Mouse (Mus musculus) granulocyte monocyte progenitor cell, adult 5-6 weeks (primary cell): ENCODE results near the gene Vmn1r229. TPM values are rescaled to one million over a fixed set of nuclear protein-coding genes. Genes with fewer than 3 reads are reported as not detected.

Experiments used
- ATAC-seq: replicated peaks from 2 replicates; pipeline ENCODE4 v1.8.0; 2016; ENCODE audit warnings: mild to moderate bottlenecking, moderate TSS enrichment, inconsistent platforms; ENCODE audit not compliant: poor library complexity, severe bottlenecking
- total RNA-seq, 2 experiments: library from RNA; stranded (forward) in 1 of 2; stranded (reverse) in 1 of 2; fragments of 200-712, 200-1000 nt in 1 of 2; fragments of >200 nt in 1 of 2; fragmentation: Nextera tagmentation in 1 of 2; gene quantifications; 2 replicates each; pipeline ENCODE4 v1.2.3; 2014 to 2017

Gene Vmn1r229
- not detected in 2 replicates for total RNA-seq (2014; fragmentation: Nextera tagmentation)
- total RNA-seq (2017) = not detected in 2 replicates

DNA sequence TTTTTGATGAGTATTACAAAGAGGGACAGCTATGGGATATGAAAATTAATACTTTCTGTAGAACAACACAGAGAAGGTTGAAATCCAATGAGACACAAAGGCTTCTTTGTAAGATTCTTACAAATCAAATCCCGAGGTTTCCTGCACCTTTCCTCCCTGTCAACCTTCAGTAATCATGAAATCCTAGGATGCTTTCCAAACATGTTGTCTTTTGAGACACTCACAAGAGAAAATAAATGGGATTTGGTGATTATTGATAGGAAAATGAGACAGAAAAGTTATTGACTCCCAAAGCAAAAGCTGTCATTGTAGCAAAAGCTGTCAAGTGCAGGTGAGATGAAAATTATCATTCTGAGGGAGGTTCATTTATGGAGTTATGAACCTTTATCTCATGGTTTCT lies at the start of gene Vmn1r229:
Vmn1r229 (plus strand) TSS at position 301 of the 400 bp plus-strand sequence.
- ATAC-seq = no peak

DNA sequence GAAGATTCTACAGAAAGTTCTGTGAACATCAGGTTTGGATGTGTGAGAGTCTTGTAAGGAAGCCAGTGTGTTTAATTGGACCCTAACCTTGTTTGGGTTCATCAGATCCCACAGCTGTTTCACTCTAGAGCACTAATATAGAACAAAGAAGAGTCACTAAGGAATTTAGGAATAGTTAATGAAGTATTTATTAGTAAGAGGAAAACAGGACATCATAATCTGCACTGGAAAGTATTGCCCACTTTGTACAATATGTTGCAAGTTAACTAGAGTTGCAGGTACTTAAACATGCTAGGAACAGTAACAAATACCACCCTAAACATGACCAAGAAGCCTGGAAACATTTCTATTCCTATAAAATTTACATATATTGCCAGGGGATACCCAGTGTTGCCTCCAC lies 25.3 kb upstream of the Vmn1r229 start, which contains the start of gene Vmn1r228:
Vmn1r228 (minus strand) TSS at position 101 of the 400 bp plus-strand sequence.
- ATAC-seq = no peak

DNA sequence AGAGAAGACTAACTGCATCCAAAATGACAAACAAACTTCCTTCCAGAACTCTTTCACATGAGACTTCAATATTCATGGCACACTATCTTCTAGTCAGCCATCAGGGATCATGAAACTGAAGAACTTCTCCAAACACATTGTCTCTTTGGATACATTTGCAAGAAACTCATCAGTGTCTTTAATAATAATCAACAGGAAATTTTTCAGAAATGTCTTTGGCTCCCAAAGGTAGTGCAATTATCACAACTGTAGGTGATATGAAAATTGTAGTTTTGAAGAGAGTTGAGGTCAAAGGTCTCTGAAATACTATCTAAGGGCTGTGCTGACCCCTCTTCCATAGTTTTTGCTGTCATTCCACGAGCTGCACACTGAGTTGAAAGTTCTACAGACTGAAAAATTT lies 28.8 kb downstream of the Vmn1r229 start, which contains the start of gene Vmn1r230:
Vmn1r230 (plus strand) TSS at position 301 of the 400 bp plus-strand sequence.
- no peak for ATAC-seq

Other genes with a start within 250 kb of the Vmn1r229 start
- not detected in 2 replicates for gene Vmn2r109, start 246.8 kb upstream of the Vmn1r229 start, total RNA-seq (2014; fragmentation: Nextera tagmentation)
- not detected in 2 replicates for gene Vmn2r109, start 246.8 kb upstream of the Vmn1r229 start, total RNA-seq (2017)
- not detected in 2 replicates for gene Vmn2r110, start 215.1 kb upstream of the Vmn1r229 start, total RNA-seq (2014; fragmentation: Nextera tagmentation)
- not detected in 2 replicates for gene Vmn2r110, start 215.1 kb upstream of the Vmn1r229 start, total RNA-seq (2017)
- gene Fpr-rs3, start 186.7 kb upstream of the Vmn1r229 start, total RNA-seq (2014; fragmentation: Nextera tagmentation) = not detected in 2 replicates
- gene Fpr-rs3, start 186.7 kb upstream of the Vmn1r229 start, total RNA-seq (2017) = not detected in 2 replicates
- not detected in 2 replicates for gene Vmn1r226, start 128.7 kb upstream of the Vmn1r229 start, total RNA-seq (2014; fragmentation: Nextera tagmentation)
- gene Vmn1r226, start 128.7 kb upstream of the Vmn1r229 start, total RNA-seq (2017) = not detected in 2 replicates
- gene Vmn1r227, start 81.7 kb upstream of the Vmn1r229 start, total RNA-seq (2014; fragmentation: Nextera tagmentation) = not detected in 2 replicates
- not detected in 2 replicates for gene Vmn1r227, start 81.7 kb upstream of the Vmn1r229 start, total RNA-seq (2017)
- not detected in 2 replicates for gene Vmn1r228, start 25.4 kb upstream of the Vmn1r229 start, total RNA-seq (2014; fragmentation: Nextera tagmentation)
- not detected in 2 replicates for gene Vmn1r228, start 25.4 kb upstream of the Vmn1r229 start, total RNA-seq (2017)
- not detected in 2 replicates for gene Vmn1r230, start 28.9 kb downstream of the Vmn1r229 start, total RNA-seq (2014; fragmentation: Nextera tagmentation)
- not detected in 2 replicates for gene Vmn1r230, start 28.9 kb downstream of the Vmn1r229 start, total RNA-seq (2017)
- not detected in 2 replicates for gene Vmn1r231, start 93.5 kb downstream of the Vmn1r229 start, total RNA-seq (2014; fragmentation: Nextera tagmentation)
- not detected in 2 replicates for gene Vmn1r231, start 93.5 kb downstream of the Vmn1r229 start, total RNA-seq (2017)
- not detected in 2 replicates for gene Vmn1r232, start 108.2 kb downstream of the Vmn1r229 start, total RNA-seq (2014; fragmentation: Nextera tagmentation)
- gene Vmn1r232, start 108.2 kb downstream of the Vmn1r229 start, total RNA-seq (2017) = not detected in 2 replicates
- gene Ppp2r1a, start 133.8 kb downstream of the Vmn1r229 start, total RNA-seq (2014; fragmentation: Nextera tagmentation) = 220 and 318 TPM in 2 replicates
- 119 and 128 TPM in 2 replicates for gene Ppp2r1a, start 133.8 kb downstream of the Vmn1r229 start, total RNA-seq (2017)
- gene Vmn1r233, start 184.9 kb downstream of the Vmn1r229 start, total RNA-seq (2014; fragmentation: Nextera tagmentation) = not detected in 2 replicates
- gene Vmn1r233, start 184.9 kb downstream of the Vmn1r229 start, total RNA-seq (2017) = not detected in 2 replicates
- 16.7 and 32.4 TPM in 2 replicates for gene Zfp160, start 197.3 kb downstream of the Vmn1r229 start, total RNA-seq (2014; fragmentation: Nextera tagmentation)
- 20.4 and 23.1 TPM in 2 replicates for gene Zfp160, start 197.3 kb downstream of the Vmn1r229 start, total RNA-seq (2017)